Mouse (Mus musculus) mature B cell (primary cell): ENCODE measurements around the gene Kcnd1.

Experiments used
- in situ Hi-C: fragments of 300-500 bp; cut with MboI; formaldehyde crosslinking; loops from 2 replicates; pipeline ENCODE4 v1.14.3; 2019

Gene Kcnd1

GRCm38 (mm10) chrX:7859191-7859753 is 37.2 kb downstream of the Kcnd1 start:
- in situ Hi-C loops: no loop called here

- in situ Hi-C loops: no loop called here
Measured at GRCm38 (mm10) chrX:7863181-7863580, 41.1 kb downstream of the Kcnd1 start.

GRCm38 (mm10) chrX:7864551-7864950 is 42.5 kb downstream of the Kcnd1 start:
- in situ Hi-C loops: no loop called here

GRCm38 (mm10) chrX:7865343-7865742 is 43.3 kb downstream of the Kcnd1 start:
- in situ Hi-C loops: no loop called here

DNA sequence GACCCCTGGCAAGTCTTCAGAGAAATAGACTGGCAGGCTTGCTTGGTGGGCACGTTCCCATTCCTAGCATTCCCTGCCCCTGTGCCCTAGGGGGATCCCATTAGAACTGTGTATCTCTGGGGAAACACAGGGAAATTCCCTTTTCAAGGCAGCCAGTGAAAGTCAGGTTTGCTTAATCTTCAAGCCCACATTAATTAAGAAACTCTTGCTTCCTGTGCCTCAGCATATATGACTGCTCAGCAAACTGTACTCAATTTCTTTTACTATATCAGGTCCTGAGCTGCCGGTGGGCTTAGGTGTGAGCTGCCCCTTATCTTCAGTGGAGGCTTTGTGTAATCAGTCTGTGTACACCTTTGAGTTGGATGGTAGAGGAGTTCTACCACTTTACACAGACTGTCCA is 43.7 kb downstream of the Kcnd1 start:
- in situ Hi-C loops: no loop called here

- in situ Hi-C loops: no loop called here
Measured at GRCm38 (mm10) chrX:7867141-7867540, 45.1 kb downstream of the Kcnd1 start.

DNA sequence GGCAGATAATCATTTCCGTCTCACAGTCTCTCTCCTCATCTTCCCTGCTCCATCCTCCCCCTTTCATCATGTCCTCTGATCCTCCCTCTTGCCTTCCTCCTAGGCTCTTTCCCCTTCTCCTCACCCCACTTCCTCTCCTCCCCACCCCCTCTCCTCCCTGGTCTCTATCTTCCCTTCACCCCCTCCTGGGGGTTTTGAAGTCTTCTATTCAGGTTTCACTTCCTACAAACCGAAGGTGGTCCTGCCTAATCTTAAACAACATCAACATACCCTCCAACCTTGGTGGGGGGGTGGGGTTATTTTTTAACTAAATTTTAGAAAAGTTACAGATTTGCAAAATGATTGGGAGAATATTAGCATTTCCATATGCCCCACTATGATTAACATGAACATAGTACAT is 46.4 kb downstream of the Kcnd1 start:
- in situ Hi-C loops: no loop called here

DNA sequence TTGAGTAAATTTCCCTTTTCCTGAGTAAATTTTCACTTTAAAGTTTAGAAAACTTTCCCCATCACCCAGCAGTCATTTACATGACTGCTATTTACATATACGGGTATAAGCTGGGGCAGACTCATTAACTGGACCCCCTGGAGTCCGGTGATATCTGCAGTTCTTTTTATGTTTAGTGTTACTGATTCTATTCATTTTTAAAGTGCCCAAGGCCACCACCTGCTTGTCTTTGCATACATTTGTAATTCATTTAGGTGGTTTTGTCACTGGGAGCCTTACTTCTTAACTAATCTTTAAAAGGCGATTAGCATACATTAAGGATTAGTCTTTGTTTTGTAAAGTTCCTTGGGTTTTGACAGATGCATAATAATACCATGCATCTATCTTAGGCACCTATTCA is 47.7 kb downstream of the Kcnd1 start:
- in situ Hi-C loops: no loop called here

DNA sequence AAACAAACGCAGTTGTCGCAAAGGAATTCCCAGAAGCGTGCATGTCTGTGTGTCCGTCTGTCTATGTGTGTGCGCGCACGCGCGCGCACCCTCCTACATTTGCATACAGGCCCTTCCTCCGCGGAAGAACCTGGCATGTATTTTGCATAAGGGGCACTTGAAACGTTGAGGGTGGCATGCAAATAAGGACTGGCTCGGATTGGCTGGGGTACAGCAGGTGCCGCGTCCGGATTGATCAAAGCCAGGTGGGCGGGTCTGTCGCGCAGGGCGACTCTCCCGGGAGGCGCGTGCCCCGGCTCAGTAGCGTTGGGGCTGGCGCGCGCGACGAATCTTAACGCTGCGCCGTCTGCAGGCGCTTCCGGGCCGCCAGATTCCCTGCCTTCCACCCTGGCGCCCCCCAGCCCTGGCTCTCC is 55.9 kb downstream of the Kcnd1 start, which contains the start of gene Pim2:
Gene Pim2, plus strand, starts transcription at position 256 of the 413 bp plus-strand sequence.
- in situ Hi-C loops: loop anchor here (25.0 kb wide), 1 partner anchor 259 kb away; the partner anchor contains the start of genes Rbm3 and Wdr13

- in situ Hi-C loops: loop anchor here (25.0 kb wide), 1 partner anchor 259 kb away; the partner anchor contains the start of genes Rbm3 and Wdr13
Measured at GRCm38 (mm10) chrX:7878495-7878894, 56.4 kb downstream of the Kcnd1 start.

DNA sequence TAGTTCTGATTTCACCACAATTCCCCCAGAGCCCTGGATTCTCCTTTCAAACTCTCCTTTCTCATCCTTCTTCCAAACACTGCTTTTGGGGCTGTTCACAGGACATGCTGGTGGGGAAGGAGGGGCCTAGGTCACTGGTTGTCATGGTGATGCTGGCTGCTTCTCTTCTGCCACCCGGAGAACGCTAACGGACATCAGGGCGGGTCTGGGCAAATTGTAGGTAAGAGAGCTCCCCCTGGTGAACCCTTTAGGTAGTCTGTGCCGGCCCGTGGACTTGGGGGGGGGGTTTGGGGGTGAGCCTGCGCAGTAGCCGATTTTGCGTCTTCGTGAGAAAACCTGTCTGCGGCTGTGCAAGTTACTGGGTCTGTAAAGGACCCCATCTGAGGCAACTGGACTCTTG is 57.7 kb downstream of the Kcnd1 start:
- in situ Hi-C loops: loop anchor here (25.0 kb wide), 1 partner anchor 257 kb away; the partner anchor contains the start of genes Rbm3 and Wdr13

DNA sequence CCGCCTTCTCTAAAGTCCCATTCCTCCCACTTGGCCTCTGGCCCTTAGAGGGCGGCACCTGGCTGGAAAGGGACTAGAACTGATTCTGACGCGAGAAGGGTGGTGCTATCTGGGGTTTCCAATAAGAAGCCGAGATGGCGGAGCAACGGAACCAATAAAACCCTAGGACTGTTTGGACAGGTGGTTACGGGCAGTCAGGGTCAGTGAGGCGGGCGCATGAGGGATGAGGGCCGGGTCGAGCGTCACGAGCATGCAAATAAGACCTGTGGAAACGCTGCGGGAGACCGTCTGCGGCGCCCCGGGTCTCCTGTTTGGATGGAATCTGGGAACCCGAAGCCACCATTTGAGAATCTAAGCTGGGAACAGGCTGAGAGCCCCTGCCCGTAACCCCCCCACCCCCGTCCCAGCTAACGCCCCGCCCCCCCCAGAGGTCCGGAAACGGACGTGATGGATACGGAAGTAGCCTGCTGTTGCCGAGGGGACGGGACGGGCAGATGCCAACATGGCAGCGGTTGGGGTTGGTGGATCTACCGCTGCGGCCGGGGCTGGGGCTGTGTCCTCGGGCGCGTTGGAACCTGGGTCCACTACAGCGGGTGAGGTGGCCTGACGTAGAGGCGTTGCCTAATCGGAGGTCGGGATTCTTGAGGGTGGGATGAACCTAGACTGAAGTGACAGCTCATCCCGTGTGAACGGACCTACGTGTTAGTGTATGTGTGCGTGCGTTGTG is 61.9 kb downstream of the Kcnd1 start, which contains the start of gene Slc35a2:
Gene Slc35a2, plus strand, starts transcription at position 188 of the 727 bp plus-strand sequence.
- in situ Hi-C loops: loop anchor here (25.0 kb wide), 1 partner anchor 253 kb away; the partner anchor contains the start of genes Rbm3 and Wdr13
